Mouse (Mus musculus): ENCODE measurements around the gene Actn4.

Actn4 gene

DNA sequence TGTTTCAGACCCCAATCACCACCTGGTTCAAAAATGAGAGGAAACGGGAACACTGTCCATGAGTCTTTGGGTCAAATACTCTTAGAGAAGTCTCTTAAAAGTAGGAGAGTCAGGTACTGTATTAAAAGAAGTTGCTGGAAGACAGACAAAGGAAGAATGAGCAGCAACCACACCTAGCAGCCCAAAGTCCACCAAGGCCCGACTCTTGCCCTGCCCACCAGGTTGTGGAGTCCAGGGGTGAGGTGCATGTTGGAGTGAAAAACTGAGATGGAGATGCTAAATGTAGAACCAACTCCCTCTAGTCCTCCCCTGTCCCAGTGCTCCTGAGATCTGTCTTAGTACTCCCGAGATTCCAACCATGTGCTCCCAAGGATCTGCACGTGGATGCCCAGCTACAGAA, 111.5 kb downstream of the Actn4 start:
- DNase-seq (ENCODE audit: low read depth, low spot score) = no peak

DNA sequence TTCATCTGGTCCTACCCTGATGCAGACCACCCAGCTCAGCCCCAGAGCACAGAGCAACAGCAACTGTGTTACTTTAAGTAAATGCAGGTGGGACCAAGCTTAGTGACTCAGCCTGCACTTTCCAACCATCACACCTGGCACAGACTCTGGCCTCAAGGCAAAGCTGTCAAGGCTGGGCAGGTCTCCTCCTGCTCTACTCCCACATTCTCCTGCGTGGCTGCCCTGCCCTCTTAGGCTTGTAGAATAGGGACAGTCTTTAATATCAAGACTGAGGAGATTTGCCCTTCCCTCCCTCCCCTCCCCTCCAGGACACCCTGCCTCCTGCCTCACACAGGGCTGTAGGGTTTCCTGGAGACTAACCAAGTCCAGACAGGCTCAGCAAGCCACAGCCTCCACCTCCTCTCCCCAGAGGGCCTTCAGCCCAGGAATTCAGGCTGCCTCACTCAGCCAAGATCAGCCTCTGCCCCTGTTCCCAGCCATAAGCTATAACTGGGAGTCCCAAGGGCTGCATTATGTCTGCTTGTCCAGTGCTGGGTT, 112.4 kb downstream of the Actn4 start:
- DNase-seq (ENCODE audit: low read depth, low spot score) = no peak

DNA sequence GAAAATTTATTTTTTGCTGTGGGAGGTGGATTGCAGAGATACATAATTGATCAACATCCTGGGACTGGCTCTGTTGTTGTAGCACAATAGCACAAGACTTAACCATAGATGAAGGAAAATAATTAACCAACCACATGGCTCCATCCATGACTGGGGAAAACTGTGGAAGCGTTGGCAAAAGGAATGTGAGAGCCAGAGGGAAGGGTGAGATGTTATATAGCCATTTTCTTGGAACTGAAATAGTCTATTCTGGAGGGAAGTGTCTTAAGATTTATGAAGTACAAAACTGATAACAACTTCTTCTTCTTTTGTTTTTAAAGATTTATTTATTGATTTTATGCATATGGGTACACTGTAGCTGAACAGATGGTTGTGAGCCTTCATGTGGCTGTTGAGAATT, 114.9 kb downstream of the Actn4 start:
- no peak for DNase-seq (ENCODE audit: low read depth, low spot score)
